Mouse (Mus musculus) gastrocnemius, adult 18-20 months (tissue): ENCODE data around the gene Trpc2. TPM values are rescaled to one million over a fixed set of nuclear protein-coding genes. Genes with fewer than 3 reads are reported as not detected.

ENCODE experiments used
- DNase-seq: peaks from one replicate; pipeline ENCODE4 v3.0.0; 2021; ENCODE audit warnings: low spot score
- total RNA-seq, 2 experiments: library from RNA; stranded (reverse); gene quantifications; 2 replicates each; pipeline ENCODE4 v1.2.3; 2021

Gene Trpc2
- total RNA-seq, 2 experiments from 2014 or later = 0.23 to 0.31 TPM

DNA sequence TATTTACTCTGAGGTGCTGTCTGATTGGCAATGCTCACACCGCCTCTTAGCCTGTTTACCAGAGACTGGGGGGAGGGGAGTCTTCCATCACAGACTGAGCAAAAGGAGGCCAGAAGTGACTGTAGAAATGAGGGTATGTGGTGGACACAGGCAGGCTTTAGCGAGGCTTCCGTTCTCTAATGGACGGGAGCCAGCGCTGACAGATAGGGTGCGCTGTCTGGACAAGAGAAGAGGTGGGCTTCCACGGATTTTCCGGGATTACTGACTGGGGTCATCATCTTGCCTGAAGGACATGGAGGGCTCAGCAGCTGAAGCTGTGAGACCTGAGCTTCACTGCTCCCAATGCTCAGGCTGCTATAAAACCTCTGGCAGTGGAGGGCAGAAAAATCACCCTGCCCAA is 19.3 kb downstream of the Trpc2 start:
- no peak for DNase-seq

DNA sequence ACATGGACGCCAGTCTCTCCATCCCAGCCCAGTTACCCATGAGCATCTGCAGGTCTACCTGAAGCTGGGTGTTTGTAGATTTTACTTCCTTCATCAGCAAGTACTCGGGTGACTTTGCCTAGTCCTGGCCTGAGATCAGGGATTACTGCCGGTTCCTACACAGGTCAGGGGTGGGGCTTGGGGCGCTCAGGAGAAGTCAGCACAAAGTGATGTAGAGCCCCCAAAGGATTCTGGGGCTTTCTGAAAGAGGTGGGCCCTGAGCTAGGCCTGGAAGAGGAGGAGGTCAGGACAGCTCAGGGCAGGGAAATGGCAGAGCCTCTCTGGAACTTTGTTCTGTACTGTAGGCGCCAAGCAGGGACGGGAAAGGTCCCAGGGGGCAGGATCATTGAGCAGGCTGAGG is 19.8 kb downstream of the Trpc2 start:
- DNase-seq = no peak

GRCm38 (mm10) chr7:102103555-102103954 is 20.6 kb downstream of the Trpc2 start:
- DNase-seq = no peak

- DNase-seq = no peak
These were observed 21.2 kb downstream of the Trpc2 start for GRCm38 (mm10) chr7:102104126-102104525.

DNA sequence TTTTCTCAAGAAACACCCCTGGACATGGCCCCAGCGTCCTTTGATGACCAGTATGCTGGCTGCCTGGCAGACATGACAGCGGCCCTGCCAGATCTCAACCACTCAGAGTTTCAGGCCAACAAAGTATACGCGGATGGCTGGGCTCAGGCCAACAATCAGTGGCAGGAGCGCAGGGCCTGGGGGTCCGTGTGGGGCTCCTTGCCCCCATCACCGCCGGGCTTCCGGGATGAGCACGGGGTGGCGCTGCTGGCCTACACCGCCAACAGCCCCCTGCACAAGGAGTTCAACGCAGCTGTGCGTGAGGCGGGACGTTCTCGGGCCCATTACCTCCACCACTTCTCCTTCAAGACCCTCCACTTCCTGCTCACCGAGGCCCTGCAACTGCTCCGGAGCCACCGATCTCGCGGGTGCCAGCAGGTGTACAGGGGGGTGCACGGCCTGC is 23.8 kb downstream of the Trpc2 start:
- DNase-seq = no peak

GRCm38 (mm10) chr7:102108206-102108605 is 25.3 kb downstream of the Trpc2 start:
- DNase-seq = peak; percentile 59

GRCm38 (mm10) chr7:102109171-102109570 is 26.3 kb downstream of the Trpc2 start, which contains the start of gene Art5:
TSS of gene Art5 (minus strand) at chr7:102109489.
- DNase-seq = no peak

- DNase-seq = no peak
These were observed 26.8 kb downstream of the Trpc2 start for GRCm38 (mm10) chr7:102109746-102110145.

DNA sequence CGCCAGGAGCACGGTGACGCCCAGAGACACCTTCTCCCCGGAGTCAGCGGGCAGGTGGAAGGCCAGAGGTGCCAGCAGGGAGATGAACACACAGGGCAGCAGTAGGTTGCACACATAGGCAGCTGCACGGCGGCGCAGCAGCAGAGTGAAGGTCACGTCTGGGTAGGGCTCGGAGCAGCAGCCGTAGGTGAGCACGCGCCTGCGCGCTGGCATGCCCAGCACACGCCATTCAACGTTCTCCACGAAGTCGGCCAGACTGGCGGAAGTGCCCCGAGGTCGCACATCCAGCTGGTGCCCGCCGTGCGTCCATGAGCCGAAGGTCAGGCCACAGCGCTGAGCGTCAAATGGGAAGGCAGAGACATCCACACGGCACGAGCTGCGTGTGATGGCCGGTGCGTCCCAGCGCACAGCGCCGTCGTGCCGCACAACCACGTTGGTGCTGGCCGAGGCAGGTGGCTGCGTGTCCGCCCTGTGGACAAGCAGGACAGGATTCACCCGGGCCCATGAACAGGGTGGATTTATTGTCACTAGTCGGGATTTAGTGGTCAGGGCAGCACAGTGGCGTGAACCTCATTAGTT is 30.3 kb downstream of the Trpc2 start:
- DNase-seq = no peak

DNA sequence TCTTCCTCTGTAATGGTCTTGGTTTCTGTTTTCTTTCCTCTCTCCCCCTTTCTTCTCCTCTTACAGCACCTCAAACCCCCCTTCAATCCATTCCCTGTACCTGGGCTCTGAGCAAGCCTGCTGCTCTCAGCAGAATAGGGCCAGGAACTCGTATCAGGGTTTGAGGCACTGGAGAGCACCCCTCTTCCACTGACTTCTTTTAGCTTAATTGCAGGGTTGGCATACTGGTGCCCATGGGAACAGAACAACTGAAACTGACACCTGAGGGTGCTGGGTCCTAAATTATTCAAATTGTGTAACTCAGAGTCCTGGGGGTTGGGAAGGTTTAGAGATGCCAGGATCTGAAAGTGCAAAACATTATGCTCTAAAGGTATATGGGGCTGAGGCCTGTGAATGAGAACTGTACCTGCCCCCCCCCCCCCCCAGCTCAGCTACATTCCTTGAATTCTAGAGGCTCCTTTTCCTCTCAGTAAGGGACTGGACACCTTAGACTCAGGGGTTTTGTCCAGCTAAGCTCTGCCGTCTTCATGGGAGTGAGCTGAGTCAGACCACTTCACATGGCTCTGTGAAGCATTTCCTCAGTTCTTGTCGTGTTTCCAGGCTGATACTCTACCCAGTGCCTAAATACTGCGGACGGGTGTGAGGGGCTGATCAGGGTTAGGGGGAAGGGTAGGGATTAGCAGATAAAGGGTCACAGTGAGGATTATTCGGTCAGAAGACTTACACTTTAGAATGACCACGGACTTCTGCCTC is 33.8 kb downstream of the Trpc2 start, which contains the start of gene Chrna10:
Gene Chrna10, minus strand, starts transcription at position 250 of the 753 bp plus-strand sequence.
- DNase-seq = no peak

DNA sequence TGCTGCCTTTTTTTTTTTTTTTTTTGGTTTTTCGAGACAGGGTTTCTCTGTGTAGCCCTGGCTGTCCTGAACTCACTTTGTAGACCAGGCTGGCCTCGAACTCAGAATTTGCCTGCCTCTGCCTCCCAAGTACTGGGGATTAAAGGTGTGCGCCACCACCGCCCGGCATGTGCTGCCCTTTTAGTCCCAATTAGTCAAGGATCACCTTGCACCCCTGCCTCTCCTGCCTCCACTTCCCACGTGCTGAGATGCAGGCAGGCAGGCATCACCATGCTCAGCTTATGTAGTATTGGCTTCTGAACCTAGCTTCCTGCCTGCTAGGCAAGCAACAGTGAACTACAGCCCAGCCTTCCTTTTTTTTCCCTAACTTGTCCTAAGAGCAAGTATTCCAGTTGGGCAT is 34.5 kb downstream of the Trpc2 start:
- no peak for DNase-seq

DNA sequence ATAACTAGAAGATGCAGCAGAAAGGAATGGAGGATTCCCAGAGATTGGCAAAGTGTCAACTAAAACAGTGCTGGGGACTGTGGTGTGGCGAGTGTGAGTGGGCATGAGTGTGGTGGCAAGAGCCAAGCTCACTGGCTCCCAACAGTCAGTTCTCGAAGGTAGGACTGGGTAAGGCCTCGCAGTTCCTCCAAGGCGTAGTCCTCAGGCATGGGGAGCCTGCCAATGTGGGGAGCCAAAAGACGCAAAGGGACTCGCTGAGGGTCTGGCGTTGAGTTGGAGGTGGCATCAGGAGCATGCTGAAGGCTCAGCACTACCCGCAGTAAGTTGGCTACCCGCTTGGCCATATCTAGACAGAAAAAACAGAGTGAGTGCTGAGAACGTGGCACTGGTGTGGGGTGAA is 37.4 kb downstream of the Trpc2 start:
- no peak for DNase-seq

DNA sequence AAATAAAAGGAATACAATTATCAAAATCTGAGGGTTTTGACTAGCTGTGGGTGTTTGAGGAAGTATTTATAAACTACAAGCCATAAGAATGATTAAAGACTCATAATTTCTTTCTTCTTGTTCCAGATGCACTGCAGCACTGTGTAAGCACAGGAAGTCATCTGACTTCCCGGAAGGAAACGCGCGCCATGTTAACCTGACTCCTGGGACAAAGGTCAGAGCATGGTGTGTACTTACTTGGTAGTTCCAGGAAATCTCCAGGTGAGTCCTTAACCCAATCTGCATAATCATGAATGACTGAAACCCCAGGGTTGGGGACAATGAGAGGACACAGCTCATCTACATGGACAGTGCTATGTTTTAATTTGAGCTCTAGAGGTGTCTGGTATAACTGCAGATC is 49.5 kb downstream of the Trpc2 start:
- DNase-seq = no peak

DNA sequence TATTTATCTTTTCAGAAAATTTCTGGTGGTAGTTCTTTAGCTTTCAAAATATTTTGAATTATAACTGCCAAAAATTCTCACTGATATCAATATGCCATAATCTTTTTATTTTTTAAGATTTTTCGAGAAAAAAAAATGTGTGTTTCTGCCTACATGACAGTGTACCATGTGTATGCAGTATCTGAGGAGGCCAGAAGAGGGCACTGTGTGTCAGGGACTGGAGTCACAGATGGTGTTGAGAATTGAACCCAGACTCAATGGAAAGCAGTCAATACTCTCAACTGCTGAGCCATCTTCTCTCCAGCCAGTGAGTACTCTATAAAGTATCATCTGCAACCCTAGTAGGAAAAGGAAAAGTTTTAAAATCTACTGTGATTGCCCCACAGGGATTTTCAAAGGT is 54.5 kb downstream of the Trpc2 start:
- DNase-seq = peak; percentile 21

- DNase-seq = no peak
These were observed 55.0 kb downstream of the Trpc2 start for GRCm38 (mm10) chr7:102137898-102138297.

Other genes starting within 250 kb of the Trpc2 start
- 100 to 1,000 TPM in 1 of 2 experiments, 10 to 100 TPM in 1; 93.5 to 101 TPM for gene Inppl1, start 244.9 kb upstream of the Trpc2 start, total RNA-seq
- gene Folr2, start 225.9 kb upstream of the Trpc2 start, total RNA-seq = 1 to 10 TPM; 1.9 to 3.4 TPM
- gene Anapc15, start 219.4 kb upstream of the Trpc2 start, total RNA-seq = 10 to 100 TPM; 17.8 to 24.2 TPM
- 1 to 10 TPM in 1 of 2 experiments, under 1 TPM in 1; 0.89 to 2.8 TPM for gene Folr1, start 212.3 kb upstream of the Trpc2 start, total RNA-seq
- gene Lamtor1, start 177.2 kb upstream of the Trpc2 start, total RNA-seq = 100 to 1,000 TPM; 104 to 108 TPM
- gene Tomt, start 176.8 kb upstream of the Trpc2 start, total RNA-seq = not detected
- 1 to 10 TPM; 4.0 to 4.3 TPM for gene Lrrc51, start 149.2 kb upstream of the Trpc2 start, total RNA-seq
- 10 to 100 TPM; 53.5 to 57.4 TPM for gene Numa1, start 149.0 kb upstream of the Trpc2 start, total RNA-seq
- gene Il18bp, start 64.4 kb upstream of the Trpc2 start, total RNA-seq = 1 to 10 TPM; 1.5 to 2.3 TPM
- gene Rnf121, start 17.6 kb upstream of the Trpc2 start, total RNA-seq = 10 to 100 TPM; 20.6 to 27.5 TPM
- gene Xndc1, start 17.6 kb upstream of the Trpc2 start, total RNA-seq = 1 to 10 TPM; 2.9 to 4.1 TPM
- under 1 TPM; 0.68 to 0.78 TPM for gene Xntrpc, start 17.4 kb upstream of the Trpc2 start, total RNA-seq
- 100 to 1,000 TPM; 558 to 637 TPM for gene Art1, start 18.6 kb downstream of the Trpc2 start, total RNA-seq
- gene Art5, start 26.4 kb downstream of the Trpc2 start, total RNA-seq = 10 to 100 TPM; 28.7 to 33.6 TPM
- not detected for gene Chrna10, start 33.7 kb downstream of the Trpc2 start, total RNA-seq
- 10 to 100 TPM; 24.0 to 29.8 TPM for gene Nup98, start 127.1 kb downstream of the Trpc2 start, total RNA-seq
- gene Pgap2, start 127.1 kb downstream of the Trpc2 start, total RNA-seq = 10 to 100 TPM; 25.0 to 26.6 TPM
- 10 to 100 TPM; 13.8 to 17.4 TPM for gene Rhog, start 172.9 kb downstream of the Trpc2 start, total RNA-seq
- gene Stim1, start 184.7 kb downstream of the Trpc2 start, total RNA-seq = 100 to 1,000 TPM; 169 to 172 TPM